Mouse (Mus musculus) megakaryocyte, adult 5-6 weeks (primary cell): ENCODE results near the gene Itgb1bp1. TPM values are rescaled to one million over a fixed set of nuclear protein-coding genes. Genes with fewer than 3 reads are reported as not detected.

ENCODE experiments used
- ATAC-seq: 2 replicates; pipeline ENCODE4 v1.8.0; 2016; ENCODE audit warnings: mild to moderate bottlenecking, inconsistent platforms; ENCODE audit not compliant: poor library complexity, severe bottlenecking
- total RNA-seq, 2 experiments: library from RNA; stranded (forward) in 1 of 2; stranded (reverse) in 1 of 2; fragments of 153-499, 151-499 nt in 1 of 2; fragments of 221-1000, 200-1000 nt in 1 of 2; gene quantifications; 2 replicates each; pipeline versions ENCODE4 v1.2.3 to v1.2.4; 2015 to 2017

The Itgb1bp1 gene
- total RNA-seq, 2 experiments from 2014 or later, result 28.6 to 50.9 TPM

DNA sequence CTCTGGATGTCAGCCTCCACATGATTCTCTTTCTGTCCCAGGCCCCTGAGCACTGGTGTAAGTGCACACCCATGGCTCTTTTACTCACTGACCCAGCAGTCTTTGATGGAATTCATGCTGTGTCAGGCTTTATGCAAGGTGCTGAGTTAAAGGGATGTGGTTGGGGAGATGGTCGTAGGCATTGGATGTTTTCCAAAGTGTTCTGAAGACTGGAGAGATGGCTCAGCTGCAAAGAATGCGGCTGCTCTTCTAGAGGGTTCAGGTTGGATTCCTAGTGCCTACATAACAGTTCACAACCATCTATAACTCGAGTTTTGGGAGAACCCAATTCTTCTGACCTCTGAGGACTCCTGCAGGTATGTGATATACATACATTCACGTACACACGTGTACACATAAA lies 78.7 kb downstream of the Itgb1bp1 start:
- ATAC-seq, result no peak

DNA sequence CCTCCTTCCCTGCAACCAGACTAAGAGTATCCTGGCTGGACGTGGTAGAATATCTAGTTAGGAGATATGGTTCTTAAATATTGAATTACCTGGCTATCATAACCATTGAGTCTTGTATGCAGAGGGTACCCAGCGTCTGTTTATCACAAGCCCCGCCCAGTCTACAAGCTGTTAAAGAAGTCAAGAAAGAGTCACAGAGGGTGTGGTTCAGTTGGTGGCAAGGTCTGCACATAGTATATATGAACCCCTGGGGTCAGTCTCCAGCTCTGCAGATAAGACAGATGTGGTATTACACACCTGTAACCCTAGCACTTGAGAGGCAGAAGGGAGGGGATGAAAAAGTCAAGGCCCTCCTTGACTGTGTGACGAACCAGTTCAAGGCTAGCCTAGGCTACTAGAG lies 80.3 kb downstream of the Itgb1bp1 start:
- no peak for ATAC-seq

DNA sequence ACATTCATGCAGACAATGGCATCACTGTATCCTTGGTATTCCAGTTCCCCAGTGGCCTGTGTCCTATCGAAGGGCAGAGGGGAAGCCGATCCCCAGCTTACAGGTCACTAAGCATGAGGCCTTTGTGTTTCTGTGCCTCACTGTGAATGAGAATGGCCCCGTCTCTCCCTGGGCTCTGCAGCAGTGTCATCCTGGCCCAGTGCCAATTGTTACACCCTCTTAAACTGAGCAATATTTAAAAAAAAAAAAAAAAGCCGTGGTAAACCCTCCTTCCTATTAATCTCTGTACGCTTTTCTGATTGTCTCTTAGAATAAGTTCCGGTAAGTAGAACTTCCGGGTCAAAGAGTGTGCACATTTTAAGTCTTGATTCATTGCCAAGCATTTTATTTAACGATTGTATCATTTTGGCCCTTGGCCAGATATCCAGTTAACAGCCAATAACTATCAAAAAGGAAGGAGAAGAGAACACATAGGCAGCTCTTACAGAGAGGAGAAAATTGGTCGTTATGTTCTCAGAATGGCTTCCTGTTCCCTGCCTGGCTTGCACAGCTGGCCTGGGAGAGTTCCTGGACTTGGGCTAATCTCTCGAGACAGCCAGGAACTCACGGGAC lies 81.3 kb downstream of the Itgb1bp1 start:
- no peak for ATAC-seq

DNA sequence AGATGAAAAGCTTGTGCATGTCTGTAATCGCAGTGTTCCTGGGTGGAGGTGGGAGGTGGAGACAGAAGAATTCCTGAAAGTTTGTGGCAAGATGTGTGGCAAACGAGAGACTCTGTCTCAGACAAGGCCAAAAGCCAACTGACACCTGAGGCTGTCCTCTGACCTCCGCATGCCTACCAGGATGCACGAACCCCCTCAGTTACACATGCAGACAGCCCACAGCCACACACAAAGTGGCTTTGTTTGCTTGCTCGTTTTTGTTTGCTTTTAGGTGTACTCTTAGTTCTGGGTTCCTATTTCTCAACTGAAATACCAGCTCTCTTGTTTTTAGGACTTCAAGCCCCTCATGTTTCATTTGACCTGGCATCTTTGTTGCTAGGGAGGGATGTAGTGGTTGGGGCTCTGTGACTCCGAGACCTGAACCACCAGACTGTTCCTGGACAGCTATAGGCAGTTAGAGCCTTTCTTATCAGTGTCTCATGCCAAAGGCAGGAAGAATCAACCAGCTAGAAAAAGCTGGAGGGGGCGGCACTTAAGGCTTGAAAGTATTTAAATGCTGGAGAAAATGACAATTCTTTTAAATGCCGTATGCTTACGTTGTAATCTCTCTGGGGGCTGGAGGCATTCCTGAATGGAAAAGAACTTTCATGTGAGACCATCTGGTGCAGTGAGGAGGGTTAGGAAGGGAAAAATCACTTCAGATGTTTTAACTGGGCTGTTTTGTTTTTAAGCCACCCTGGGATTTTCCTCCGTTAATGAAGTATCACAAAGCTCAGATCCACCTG lies 84.4 kb downstream of the Itgb1bp1 start:
- ATAC-seq, result no peak

DNA sequence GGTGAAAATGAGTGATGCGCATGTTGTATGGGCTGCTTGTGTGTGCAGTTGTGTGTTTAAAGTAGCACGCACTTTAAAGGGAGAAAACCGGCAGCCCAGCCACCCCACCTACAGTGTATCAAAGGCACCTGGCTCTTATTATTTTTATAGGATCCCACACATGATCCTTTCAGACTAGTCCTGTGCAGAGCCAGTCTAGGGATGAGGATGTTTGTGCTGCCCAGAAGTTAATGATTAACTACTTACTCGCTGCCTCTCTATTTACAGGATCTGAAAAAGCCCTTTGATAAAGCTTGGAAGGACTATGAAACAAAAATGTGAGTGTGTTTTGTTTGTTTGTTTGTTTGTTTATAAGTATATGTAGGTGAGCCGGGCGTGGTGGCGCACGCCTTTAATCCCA lies 85.5 kb downstream of the Itgb1bp1 start:
- ATAC-seq, result no peak

DNA sequence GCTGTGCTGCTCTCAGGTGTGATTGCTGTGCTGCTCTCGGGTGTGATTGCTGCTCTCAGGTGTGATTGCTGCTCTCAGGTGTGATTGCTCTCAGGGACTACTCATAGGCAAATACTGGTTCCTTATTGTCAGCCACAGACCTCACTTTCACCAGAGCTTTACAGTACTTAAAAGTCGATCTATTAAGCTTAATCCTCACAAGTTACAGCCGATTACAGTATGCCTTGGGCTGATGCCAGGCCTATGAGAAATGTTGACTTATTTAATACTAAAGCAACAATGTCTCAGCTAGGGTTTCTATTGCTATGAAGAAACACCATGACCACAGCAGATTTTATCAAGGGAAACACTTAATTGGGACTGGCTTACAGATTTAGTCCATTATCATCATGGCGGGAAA lies 89.7 kb downstream of the Itgb1bp1 start:
- no peak for ATAC-seq

DNA sequence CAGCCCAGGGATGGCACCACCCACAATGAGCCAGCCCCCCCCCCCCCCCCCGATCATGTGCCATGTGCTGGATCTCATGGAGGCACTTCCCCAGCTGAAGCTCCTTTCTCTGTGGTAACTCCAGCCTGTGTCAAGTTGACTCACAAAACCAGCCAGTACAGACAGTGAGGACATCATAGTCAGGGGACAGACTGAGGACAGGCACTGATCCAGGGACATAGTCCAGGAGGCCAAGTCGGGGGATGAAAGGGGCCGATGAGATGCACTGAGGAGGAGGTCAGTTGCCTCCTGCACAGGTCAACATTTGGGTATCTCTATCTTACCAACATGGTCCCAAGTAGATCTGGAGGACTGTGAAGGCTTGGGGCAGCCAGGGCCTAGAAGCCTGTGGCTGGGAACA lies 90.6 kb downstream of the Itgb1bp1 start:
- ATAC-seq, result no peak

DNA sequence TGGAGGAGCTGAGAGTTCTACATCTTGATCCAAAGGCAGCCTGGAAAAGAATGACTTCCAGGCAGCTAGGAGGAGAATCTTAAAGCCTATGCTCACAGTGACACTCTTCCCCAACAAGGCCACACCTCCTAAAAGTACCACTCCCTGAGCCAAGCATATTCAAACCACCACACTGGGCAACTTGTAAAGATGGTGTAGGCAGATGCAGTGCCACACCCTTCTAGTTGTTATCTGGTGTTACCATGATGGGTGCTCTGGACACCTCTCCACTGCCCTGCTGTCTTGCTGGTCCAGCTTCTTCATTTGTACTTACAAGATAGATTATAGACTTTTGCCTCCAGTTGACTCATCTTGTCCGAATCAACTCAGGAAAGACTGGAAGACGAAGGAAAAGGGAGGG lies 94.5 kb downstream of the Itgb1bp1 start:
- ATAC-seq, result no peak

Other genes starting within 250 kb of the Itgb1bp1 start
- 111 and 130 TPM in 2 replicates for gene Cpsf3, start 893 bp downstream of the Itgb1bp1 start, total RNA-seq (2015)
- gene Cpsf3, start 893 bp downstream of the Itgb1bp1 start, total RNA-seq (2017), result 68.0 and 82.5 TPM in 2 replicates
- gene Iah1, start 30.1 kb upstream of the Itgb1bp1 start, total RNA-seq (2015), result 44.1 and 46.5 TPM in 2 replicates
- 34.7 and 41.9 TPM in 2 replicates for gene Iah1, start 30.1 kb upstream of the Itgb1bp1 start, total RNA-seq (2017)
- 43.5 and 46.9 TPM in 2 replicates for gene Adam17, start 87.3 kb upstream of the Itgb1bp1 start, total RNA-seq (2015)
- 73.9 and 77.0 TPM in 2 replicates for gene Adam17, start 87.3 kb upstream of the Itgb1bp1 start, total RNA-seq (2017)
- 265 and 275 TPM in 2 replicates for gene Ywhaq, start 131.4 kb upstream of the Itgb1bp1 start, total RNA-seq (2015)
- gene Ywhaq, start 131.4 kb upstream of the Itgb1bp1 start, total RNA-seq (2017), result 136 and 156 TPM in 2 replicates